Mouse (Mus musculus) lung, postnatal 0 days (tissue): Measurements from ENCODE around the gene Asic2.
A peak's percentile ranks its signal among the peaks of the same experiment; 100 is the strongest.

Source experiments
- CTCF ChIP-seq: IDR thresholded peaks from 2 replicates; pipeline ENCODE4 v1.5.1; 2016; ENCODE audit warnings: antibody characterized with exemption, mild to moderate bottlenecking
- EP300 ChIP-seq: IDR thresholded peaks from 2 replicates; pipeline ENCODE4 v1.6.1; 2016; ENCODE audit warnings: antibody characterized with exemption, mild to moderate bottlenecking, control low read depth

- TF ChIP-seq CTCF (0 out of 2 replicates have a peak, but pooled peaks have one; percentile 11), EP300 (no peak)
Observed at GRCm38 (mm10) chr11:81764778-81765177, 203.5 kb downstream of the Asic2 start.
